Mouse (Mus musculus): ENCODE data around the gene Acer1.

The Acer1 gene

GRCm38 (mm10) chr17:56982013-56982412, at the start of gene Acer1:
Gene Acer1 (minus strand): TSS chr17:56982126.
- no peak for DNase-seq (ENCODE audit: low spot score in 2 of 2)

DNA sequence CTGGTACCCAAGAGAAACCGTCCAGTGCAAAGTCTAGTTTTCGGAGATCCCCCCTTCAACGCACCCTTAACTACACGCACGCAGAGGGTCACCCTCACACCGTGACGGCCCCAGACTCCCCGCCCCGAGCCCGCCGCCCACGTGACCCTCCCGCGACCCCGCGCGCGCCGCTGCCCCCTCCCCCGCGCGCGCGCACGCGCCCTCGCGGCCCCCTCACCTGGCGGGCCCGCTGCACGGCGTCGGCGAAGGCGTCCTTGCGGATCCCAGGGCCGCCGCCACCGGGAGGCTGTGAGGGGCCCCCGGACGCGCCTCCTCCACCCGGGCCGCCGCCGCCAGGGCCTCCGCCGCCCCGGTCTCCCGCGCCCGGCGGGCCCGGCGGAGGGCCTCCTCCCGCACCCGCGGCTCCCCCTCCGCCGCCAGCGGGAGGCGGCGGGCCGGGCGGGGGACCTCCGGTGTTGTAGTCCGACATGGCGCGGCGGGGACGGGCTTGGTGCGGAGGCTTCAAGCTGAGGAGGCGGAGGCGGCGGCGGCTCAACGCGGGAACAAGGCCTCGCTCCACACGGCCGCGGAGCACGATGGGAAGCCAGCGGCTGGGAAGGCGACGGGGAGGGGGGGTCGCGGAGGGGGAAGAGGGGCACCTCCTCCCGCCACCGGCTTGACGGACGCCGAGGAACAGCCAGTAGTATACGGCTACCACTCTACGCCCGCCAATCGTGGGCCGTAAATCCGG, 49.2 kb upstream of the Acer1 start, which contains the start of gene Khsrp:
TSS of gene Khsrp (minus strand) at position 592 of the 730 bp plus-strand sequence.
- DNase-seq (ENCODE audit: low spot score in 2 of 2), result peak; percentile 64 to 70

DNA sequence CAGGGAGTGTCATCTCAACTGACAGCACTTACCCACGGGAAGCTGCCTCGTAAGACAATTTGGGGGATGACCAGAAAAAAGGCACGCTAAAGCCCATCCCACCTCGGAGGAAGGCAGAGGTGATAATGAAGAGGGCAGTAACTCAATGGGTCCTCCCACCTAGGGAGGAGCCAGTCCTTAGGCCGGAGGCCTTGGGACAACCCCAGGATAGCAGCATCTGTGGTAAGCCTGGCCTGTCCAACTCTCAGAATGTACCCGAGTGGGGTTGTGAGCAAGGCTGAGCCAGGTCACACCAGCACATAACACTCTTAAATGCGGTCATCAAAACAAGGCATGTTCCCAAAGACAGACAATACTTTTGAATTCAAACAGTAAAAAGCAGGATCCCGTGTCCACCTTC, 47.8 kb upstream of the Acer1 start:
- no peak for DNase-seq (ENCODE audit: low spot score in 2 of 2)

DNA sequence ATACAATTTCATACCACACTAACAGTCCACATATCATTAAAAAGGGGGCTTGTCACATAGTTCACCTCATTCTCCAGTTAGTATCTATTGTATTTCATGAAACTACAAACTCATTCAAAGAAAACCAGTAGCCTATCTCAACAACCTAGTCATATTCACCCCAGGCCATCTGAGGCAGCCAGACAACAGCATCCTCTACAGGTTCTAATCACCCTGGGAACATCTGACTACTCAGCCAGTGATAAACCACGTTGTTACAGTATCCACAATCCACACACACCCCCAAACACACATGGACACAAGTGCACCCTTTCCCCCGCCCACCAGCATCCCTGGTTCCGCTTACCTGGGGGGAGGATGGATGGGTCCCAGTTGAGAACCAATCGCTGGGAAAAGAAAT, 45.5 kb upstream of the Acer1 start:
- no peak for DNase-seq (ENCODE audit: low spot score in 2 of 2)

DNA sequence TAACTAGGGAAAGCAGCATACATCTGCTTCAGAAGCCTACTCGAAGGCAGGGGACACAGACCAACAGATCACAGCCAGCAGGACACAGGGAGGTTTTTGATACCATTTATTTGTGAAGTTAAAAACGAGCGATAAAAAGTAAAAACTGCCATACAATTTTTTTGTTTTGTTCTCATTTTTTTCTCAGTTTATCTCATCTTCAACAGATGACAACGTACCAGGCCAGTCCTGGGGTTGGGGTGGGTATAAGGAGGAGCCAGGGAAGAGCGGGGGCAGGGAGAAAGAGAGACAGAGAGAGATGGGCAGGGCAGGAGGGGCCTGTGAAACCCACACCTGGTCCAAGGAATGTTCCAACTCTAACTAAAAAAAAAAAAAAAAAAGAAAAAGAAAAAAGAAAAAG, 39.0 kb upstream of the Acer1 start:
- no peak for DNase-seq (ENCODE audit: low spot score in 2 of 2)

GRCm38 (mm10) chr17:57019693-57020092, 37.8 kb upstream of the Acer1 start:
- DNase-seq (ENCODE audit: low spot score in 2 of 2), result no peak

GRCm38 (mm10) chr17:57012245-57012795, 30.4 kb upstream of the Acer1 start:
- no peak for DNase-seq (ENCODE audit: low spot score in 2 of 2)

DNA sequence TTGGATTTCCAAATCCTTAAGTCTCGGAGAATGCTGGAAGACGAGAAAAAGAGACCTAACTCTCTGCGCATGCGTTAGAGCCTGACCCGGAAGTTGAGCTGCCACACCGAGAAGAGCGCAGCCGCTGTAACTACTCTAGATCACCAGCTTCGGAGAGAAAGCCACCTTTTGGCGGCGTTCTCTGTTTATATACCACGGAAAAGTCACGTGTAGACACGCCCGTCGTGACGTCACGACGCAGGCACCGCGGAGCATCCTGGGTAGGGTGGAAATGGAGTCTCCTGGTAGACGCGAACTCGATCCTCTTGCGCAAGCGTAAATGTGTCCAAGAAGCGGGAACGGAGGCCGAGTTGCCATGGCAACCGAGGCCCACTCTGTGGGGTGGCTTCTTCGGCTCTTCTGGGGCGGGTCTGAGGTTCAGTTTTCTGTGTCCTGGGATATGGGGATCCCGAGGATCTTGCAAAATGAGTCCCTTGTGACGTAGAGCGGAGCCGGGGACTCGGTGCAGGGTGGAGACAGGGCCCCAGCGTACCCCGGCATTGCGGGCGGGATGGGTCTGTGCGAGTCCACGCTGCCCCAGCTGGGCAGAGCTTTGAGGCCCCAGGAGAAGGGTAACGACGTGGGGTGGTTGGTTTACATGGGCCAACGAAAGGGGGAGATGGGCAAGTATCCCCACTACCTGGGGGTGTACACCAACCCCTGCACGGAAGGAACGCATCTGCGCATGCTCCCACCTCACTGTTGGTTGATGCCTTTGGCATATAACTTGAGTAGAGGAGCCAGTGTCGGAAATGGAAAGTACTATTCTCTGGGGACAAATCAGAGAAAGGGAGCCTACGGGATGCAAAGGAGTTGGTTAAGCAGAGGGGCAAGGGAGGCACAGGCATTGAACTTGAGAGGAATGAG, 29.6 kb upstream of the Acer1 start, which contains the start of the genes Gtf2f1 and Gm17949:
TSS of gene Gtf2f1 (minus strand) at position 53 of the 906 bp plus-strand sequence.
TSS of gene Gm17949 (plus strand) at position 234 of the 906 bp plus-strand sequence.
- peak; percentile 90 to 93 for DNase-seq (ENCODE audit: low spot score in 2 of 2)

- no peak for DNase-seq (ENCODE audit: low spot score in 2 of 2)
Observed at GRCm38 (mm10) chr17:57010911-57011235, 28.9 kb upstream of the Acer1 start.

- no peak for DNase-seq (ENCODE audit: low spot score in 2 of 2)
Observed at GRCm38 (mm10) chr17:57007137-57007905, 25.4 kb upstream of the Acer1 start.

GRCm38 (mm10) chr17:57003994-57004393, 22.1 kb upstream of the Acer1 start:
- no peak for DNase-seq (ENCODE audit: low spot score in 2 of 2)

GRCm38 (mm10) chr17:57001228-57001627, 19.3 kb upstream of the Acer1 start:
- DNase-seq (ENCODE audit: low spot score in 2 of 2), result no peak

DNA sequence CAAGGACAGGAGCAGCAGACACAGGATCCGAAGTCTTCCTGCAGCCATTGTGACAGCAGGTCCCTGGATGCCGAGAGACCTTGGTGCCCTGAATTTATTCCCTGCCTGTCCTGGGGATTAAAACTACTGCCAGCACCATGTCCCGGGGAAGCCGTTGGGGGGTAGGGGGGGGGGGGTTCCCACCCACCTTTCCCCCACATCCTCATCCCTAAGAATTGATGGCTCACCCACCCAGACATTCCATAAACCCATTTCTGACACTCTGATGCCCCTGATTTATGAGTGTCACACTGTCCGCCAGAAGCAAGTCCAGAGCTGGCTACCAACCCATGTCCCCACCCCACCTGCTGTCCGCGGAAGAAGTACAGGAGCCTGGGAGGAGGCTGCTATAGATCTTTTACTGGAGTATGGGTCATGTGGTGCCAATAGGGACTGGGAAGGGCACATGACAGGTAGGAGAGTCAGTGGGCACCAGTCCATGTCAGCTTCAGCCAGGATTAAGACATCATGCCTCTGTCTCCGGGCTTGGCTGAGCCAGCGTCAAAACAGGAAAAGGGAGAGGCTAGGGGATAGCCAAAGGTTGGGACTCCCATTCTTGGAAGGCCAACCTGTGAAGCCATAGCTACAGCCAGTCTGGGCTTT, 18.2 kb upstream of the Acer1 start, which contains the start of gene Pspn:
TSS of gene Pspn (minus strand) at position 51 of the 642 bp plus-strand sequence.
- no peak for DNase-seq (ENCODE audit: low spot score in 2 of 2)

GRCm38 (mm10) chr17:56999414-56999813, 17.5 kb upstream of the Acer1 start:
- no peak for DNase-seq (ENCODE audit: low spot score in 2 of 2)

GRCm38 (mm10) chr17:56997029-56997667, 15.2 kb upstream of the Acer1 start, which contains the start of gene Alkbh7:
Gene Alkbh7 (plus strand): TSS chr17:56997339.
- peak; percentile 88 to 95 for DNase-seq (ENCODE audit: low spot score in 2 of 2)

- no peak for DNase-seq (ENCODE audit: low spot score in 2 of 2)
Observed at GRCm38 (mm10) chr17:56996506-56996905, 14.6 kb upstream of the Acer1 start.

DNA sequence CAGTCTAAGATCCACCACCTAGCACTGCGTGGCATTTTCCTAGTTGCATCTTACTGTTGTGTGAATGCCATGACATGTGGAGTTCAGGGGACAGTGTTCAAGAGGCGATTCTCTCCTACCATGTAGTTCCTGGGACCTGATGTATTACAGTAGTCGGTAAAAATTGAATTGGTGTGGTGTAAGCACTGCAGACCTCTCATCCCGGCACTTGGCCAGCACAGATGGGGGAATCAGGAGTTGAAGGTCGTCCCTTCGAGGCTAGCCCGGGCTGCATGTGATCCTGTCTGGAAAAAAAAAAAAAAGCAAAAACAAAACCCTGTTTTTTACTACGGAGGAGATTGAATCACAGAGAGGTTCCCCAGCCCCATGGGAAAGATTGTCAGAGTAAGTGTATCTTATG, 13.1 kb upstream of the Acer1 start:
- DNase-seq (ENCODE audit: low spot score in 2 of 2), result no peak

GRCm38 (mm10) chr17:56990966-56991365, 9.0 kb upstream of the Acer1 start:
- DNase-seq (ENCODE audit: low spot score in 2 of 2), result no peak

GRCm38 (mm10) chr17:56990115-56990746, 8.3 kb upstream of the Acer1 start, which contains the start of gene Clpp:
Gene Clpp (plus strand): TSS chr17:56990305.
- peak; percentile 92 to 93 for DNase-seq (ENCODE audit: low spot score in 2 of 2)

Measured in thymus, postnatal 10 days (tissue).